Mouse (Mus musculus): ENCODE results near the gene Gm10961. TPM values are rescaled to one million over a fixed set of nuclear protein-coding genes. Genes with fewer than 3 reads are reported as not detected.

The Gm10961 gene
- polyA plus RNA-seq, 1 experiment: not detected

GRCm38 (mm10) chr3:107605304-107605703 is 25.8 kb upstream of the Gm10961 start:
- no peak for TF ChIP-seq GATA1 (IDR thresholded peaks at IDR 0.05; ENCODE audit: low read length)

- no peak for TF ChIP-seq GATA1 (IDR thresholded peaks at IDR 0.05; ENCODE audit: low read length)
Observed at GRCm38 (mm10) chr3:107607221-107607620, 23.9 kb upstream of the Gm10961 start.

DNA sequence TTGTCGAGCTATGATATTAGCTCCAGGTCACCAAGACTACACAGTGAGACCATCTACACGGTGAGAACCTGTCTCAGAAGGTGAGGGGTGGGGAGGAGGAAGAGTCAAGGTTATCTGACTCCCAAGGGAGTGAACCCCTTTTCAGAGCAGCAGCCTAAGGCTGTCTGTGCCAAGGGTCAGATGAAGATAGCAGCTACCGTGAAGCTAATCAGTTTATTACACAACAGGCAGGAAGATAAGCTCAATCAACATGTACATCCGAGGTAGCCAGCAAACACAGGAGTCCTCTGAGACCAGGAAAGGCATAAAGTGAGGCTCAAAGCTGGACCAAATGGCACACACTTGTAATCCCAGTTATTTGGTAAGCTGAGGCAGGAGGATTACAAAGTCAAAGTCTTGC is 22.3 kb upstream of the Gm10961 start:
- no peak for TF ChIP-seq GATA1 (IDR thresholded peaks at IDR 0.05; ENCODE audit: low read length)

DNA sequence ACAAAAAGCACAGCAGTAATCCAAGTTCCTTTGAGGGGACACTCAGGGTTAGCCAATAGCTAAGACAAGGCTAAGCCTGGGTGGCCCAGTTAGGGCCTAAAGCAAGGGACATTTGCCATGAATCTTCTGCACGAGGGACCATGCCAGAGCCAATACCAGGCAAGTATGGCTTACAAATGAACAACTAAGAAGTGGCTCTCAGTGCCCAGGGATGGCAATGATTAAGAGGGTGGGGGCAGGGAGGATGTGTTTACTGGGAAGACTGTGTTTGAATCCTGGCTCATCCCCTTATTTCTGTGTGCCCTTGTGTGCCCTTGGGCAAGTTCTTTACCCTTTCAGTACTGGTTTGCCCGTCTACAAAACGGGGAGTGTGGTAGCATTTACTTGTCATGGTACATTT is 21.7 kb upstream of the Gm10961 start:
- no peak for TF ChIP-seq GATA1 (IDR thresholded peaks at IDR 0.05; ENCODE audit: low read length)

DNA sequence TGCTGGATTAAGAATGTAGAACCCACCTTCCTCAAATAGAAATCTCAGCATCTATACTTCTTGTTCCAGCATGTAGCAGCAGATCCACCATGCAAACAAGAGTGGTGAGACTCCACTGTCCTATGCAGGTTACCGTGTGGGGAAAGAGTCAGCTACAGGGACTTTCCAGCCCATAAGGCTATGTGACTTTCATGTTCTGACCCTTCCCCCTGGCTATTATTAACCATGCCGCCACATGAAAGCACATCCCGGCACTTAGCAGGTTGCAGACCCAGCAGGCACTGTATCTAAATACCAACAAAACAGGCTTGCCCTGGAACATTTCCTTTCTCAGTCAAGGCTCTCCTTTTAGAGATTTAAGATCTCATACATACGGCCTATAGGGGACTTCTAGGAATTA is 19.7 kb upstream of the Gm10961 start:
- no peak for TF ChIP-seq GATA1 (IDR thresholded peaks at IDR 0.05; ENCODE audit: low read length)

- no peak for TF ChIP-seq GATA1 (IDR thresholded peaks at IDR 0.05; ENCODE audit: low read length)
Observed at GRCm38 (mm10) chr3:107612902-107613525, 18.1 kb upstream of the Gm10961 start.

DNA sequence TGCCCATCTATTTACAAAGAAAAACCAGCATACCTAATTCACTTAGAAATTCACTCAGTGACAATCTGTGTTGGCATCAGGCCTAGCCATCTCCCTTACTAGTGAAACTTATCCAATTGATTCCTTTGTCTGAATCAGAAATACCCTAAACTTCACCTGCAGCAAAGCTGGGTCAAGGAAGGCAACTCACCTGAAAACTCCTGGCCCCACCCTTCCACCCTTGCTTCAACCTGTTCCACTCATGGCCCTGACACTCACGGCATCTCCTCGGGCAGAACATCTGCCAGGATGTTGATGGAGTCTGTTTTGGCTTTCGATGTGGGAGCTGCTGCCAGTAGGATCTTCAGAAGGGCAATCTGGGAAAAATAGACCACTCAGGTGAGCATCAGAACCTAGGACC is 13.3 kb upstream of the Gm10961 start:
- TF ChIP-seq GATA1 (IDR thresholded peaks at IDR 0.05; ENCODE audit: low read length): no peak

DNA sequence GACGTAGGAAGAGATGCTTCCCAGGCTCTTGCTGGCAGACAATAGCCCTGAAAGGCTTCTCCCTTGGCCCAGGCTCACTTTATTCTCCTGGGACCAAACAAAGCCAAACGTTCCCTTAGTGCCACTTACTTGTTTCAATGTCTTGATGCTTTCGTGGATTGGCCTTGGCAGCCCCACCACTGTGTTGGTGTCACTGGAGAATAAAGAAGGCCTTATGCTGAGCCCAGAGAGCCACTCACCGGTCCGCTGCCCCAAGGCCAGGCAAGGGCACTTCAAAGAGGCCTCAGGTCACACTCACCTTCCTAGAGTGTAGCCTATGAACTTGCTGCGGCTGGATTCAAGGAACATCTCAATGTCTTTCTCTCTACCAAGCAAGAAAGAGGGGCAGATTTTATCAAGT is 11.2 kb upstream of the Gm10961 start:
- no peak for TF ChIP-seq GATA1 (IDR thresholded peaks at IDR 0.05; ENCODE audit: low read length)

DNA sequence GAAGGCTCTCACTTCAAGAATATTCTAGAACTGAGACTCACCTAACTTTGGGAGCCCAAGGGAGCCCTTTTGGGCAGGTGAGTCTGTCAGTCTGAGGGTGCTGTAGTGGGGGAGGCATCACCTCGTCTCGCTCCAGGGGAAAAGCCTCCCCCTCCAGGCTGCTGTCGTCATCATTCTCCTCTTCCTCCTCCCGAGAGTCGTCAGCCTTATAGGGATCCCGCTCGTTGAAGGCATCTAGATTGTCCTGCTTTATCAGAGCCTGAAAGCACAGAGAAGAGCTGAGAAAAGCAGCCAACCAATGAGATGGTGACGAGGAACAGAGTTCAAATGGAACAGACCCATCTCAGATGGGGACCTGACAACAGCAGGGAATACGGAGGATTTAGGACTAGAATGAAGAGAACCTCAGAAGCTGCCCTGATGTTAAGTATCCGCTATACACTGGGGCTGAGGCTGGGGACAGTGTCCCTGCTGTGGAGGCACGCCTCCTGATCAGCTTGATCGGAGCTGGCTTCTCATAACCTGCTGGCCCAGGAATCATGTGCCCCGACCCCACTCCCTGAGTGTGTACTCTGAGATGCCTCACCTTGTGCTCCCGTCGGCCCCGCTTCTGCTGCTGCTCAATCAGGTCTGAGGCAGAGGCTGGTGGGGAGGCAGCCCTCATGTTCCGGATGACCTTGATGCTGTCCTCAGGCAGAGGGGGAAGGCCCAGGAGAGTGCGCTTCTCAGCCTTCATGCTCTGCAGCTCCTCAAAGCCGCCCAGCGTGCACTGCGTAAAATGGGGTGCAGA is 9.6 kb upstream of the Gm10961 start:
- TF ChIP-seq GATA1 (IDR thresholded peaks at IDR 0.05; ENCODE audit: low read length): no peak

GRCm38 (mm10) chr3:107622537-107622936 is 8.6 kb upstream of the Gm10961 start:
- no peak for TF ChIP-seq GATA1 (IDR thresholded peaks at IDR 0.05; ENCODE audit: low read length)

DNA sequence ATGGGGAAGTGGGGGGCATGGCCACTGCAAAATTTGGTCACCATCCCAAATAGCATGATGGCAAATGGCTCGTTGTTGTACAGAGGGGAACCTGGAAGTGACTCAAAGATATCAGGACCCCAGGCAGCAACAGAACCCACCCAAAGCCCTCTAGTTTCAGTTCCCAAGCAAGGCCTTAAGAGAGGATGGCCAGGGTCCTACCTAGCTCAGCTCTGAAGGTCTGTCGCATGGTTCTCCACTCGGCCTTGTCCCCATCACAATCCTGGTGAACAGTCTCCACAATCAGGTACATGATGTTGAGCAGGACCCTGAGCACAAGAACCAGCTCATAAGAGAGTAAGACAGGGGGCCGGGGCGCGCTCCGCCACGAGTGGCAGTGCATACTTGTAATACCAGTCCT is 6.7 kb upstream of the Gm10961 start:
- TF ChIP-seq GATA1 (IDR thresholded peaks at IDR 0.05; ENCODE audit: low read length): no peak

DNA sequence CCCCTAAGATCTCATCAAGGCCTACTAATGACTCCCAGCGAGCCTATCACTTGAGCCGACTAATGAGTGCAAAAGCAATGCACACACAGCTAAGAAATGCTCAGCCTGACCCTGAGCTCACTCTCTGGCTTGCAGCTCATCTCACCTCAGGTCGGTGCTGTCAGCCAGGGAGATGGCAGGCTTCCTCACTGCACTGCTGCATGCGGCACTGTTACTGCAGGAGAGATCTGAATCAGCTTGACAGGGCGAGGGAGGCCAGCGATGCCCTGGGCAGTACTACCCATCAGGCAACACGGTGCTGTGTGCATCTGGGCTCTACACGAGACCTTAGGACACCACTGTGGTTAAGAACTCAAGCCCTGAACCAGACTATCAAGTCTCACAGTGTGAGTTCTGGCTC is 5.6 kb upstream of the Gm10961 start:
- TF ChIP-seq GATA1 (IDR thresholded peaks at IDR 0.05; ENCODE audit: low read length): no peak

DNA sequence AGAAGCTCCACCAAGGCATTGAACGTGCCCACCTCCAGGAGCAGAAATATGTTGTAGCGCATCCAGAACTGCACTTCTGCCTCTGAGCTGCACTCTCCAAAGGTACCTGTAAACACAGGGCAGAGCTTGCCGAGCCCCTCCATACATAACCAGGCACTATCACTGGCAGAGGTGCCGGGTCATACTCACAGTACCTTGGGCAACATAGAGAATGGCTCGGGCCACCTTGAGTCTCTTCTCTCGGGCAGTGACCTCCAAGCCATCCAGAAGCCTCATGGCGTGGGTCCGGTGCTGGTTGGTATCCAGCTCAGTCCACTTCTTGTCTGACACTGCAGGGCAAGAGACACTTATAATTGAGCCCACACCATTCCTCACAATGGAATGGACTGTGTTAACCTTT is 4.4 kb upstream of the Gm10961 start:
- TF ChIP-seq GATA1 (IDR thresholded peaks at IDR 0.05; ENCODE audit: low read length): no peak

DNA sequence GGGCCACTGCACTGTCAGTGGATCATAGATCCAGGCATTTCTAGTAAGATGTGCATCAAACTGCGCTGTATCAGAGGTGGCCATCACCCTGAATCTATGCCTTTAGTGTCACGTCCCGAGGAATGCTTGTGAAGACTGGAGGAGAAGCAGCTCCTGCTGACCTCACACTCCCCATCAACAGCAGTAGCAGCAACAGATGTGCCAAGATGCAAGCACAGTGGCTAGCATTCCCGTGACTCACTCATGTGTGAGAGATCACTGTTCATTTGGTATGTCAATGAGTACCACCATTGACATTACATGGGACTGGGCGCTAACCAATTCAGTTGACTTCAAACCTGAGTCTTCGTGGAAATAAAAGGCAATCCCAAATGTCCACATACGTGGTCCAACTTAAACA is 3.5 kb upstream of the Gm10961 start:
- TF ChIP-seq GATA1 (IDR thresholded peaks at IDR 0.05; ENCODE audit: low read length): no peak

GRCm38 (mm10) chr3:107628551-107628950 is 2.6 kb upstream of the Gm10961 start:
- no peak for TF ChIP-seq GATA1 (IDR thresholded peaks at IDR 0.05; ENCODE audit: low read length)

DNA sequence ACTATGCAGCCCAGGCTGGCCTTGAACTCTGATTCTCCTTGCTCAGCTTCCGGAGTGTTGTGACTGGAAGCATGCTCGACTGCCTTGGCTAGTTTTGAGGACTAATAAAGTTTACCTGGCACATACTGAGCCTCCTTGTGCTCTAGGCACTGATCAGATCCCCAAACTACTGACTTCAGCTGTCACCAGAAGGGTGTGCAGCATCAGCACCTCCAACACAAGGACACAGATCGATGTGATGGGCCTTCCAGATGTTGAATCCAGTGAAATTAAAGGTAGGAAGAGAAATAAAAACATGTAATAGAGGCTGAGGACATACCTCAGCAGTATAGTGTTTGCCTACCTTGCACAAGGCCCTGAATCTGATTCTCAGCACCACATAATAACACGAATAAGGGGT is 1.7 kb upstream of the Gm10961 start:
- no peak for TF ChIP-seq GATA1 (IDR thresholded peaks at IDR 0.05; ENCODE audit: low read length)

DNA sequence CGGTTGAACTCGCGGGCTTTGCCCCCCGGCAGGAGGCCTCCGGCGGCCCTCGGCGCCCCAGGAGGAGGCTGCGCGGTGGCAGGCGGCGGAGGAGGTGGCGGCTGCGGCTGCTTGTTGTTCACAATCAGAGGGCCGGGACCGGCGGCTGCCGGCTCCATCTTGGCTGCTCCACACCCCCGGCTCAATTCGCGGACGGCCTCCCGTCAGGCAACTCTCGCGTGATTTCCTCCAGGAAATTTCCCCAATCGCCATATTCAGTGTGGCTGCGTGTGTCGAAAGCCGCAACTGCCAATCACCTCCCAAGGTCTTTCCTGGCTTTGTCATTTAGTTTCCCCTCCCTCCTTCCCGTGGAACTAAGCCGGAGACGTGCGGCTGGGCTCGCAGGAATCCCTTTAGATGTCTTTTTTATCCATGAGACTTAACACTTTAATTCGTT is 419 bp downstream of the Gm10961 start, which contains the start of gene Strip1:
Strip1 (minus strand) TSS at position 172 of the 436 bp plus-strand sequence.
- no peak for TF ChIP-seq GATA1 (IDR thresholded peaks at IDR 0.05; ENCODE audit: low read length)
